ENCODE assay signal across 10 mouse cellular contexts in the genomic region with DNA sequence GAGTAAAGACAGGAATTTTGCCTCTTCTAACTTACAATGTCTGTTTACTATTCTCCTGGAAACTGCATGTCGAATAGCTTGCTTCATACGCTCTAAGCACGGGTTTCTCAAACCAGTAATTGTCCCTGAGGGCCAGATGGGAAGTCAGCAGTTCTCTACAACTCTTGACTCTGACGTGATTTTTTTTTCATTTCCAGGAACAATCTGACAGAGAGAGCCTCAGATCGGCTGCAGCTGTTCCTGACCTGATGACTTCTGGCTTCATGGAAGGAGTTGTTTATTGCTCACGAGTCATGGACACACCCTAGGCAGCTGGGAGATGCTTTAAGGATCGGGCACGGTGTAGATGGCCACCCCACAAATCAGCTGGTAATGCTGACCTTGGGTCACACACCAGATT.
DNase-seq lines count a peak whose midpoint lies in the region; ATAC-seq lines count a peak whose summit lies in the region.
"Had no signal": no experiment of that assay in that cellular context is flagged by ENCODE, and none has a peak within 500 bp of the region (broad histone marks: within the 10 kb centered on the region; RNA-seq: fewer than 3 reads in every experiment).

No protein-coding gene starts in this region.

- peak; percentile 87 for DNase-seq in embryonic facial prominence, embryonic 14.5 days (ENCODE audit: low spot score)
- DNase-seq in gastrocnemius, postnatal 25 days, result peak; percentile 61
- no peak for DNase-seq in left cerebral cortex, postnatal 36 days (ENCODE audit: low spot score in 2 of 2)
- DNase-seq in right cerebral cortex, postnatal 10 days (ENCODE audit: low spot score in 2 of 2), result no peak
- DNase-seq in midbrain, embryonic 10.5 days (ENCODE audit: low spot score), result no peak
- DNase-seq: cerebellum, adult 8-10 months had no signal

- H3K4me3 ChIP-seq in embryonic facial prominence, embryonic 14.5 days (ENCODE audit: low read depth, low read length), result no peak overlapping the region
- no peak overlapping the region for H3K4me3 ChIP-seq in kidney, embryonic 15.5 days (replicated peaks)
- no peak overlapping the region for H3K4me3 ChIP-seq in lung, embryonic 16.5 days (ENCODE audit: low read length)
- H3K4me3 ChIP-seq in midbrain, embryonic 10.5 days, result no peak overlapping the region
- no peak overlapping the region for H3K4me3 ChIP-seq in midbrain, embryonic 13.5 days (replicated peaks)

- no peak overlapping the region for H3K9ac ChIP-seq in embryonic facial prominence, embryonic 14.5 days (ENCODE audit: low read depth, low read length)
- H3K9ac ChIP-seq in kidney, embryonic 15.5 days, result no peak overlapping the region
- H3K9ac ChIP-seq in lung, embryonic 16.5 days (ENCODE audit: low read length), result no peak overlapping the region
- no peak overlapping the region for H3K9ac ChIP-seq in midbrain, embryonic 13.5 days (replicated peaks)

- intact Hi-C loops in left cerebral cortex, postnatal 36 days (cut with DNase I), result no loop called here

- H3K27ac ChIP-seq in embryonic facial prominence, embryonic 14.5 days (replicated peaks; ENCODE audit: low read depth, low read length), result 0 out of 2 replicates have a peak overlapping the region, but pooled peaks have one; percentile 21
- H3K27ac ChIP-seq in kidney, embryonic 15.5 days, result peak overlapping the region; percentile 78
- H3K27ac ChIP-seq in lung, embryonic 16.5 days (ENCODE audit: low read length), result peak overlapping the region; percentile 76
- no peak overlapping the region for H3K27ac ChIP-seq in midbrain, embryonic 10.5 days (replicated peaks)
- H3K27ac ChIP-seq in midbrain, embryonic 13.5 days, result no peak overlapping the region
- H3K27ac ChIP-seq: macrophage had no signal

- H3K9me3 ChIP-seq in embryonic facial prominence, embryonic 14.5 days (ENCODE audit: control insufficient read depth, low read length), result no peaks in the 10 kb centered on the region
- H3K9me3 ChIP-seq in kidney, embryonic 15.5 days (replicated peaks), result no peaks in the 10 kb centered on the region
- no peaks in the 10 kb centered on the region for H3K9me3 ChIP-seq in lung, embryonic 16.5 days (ENCODE audit: control insufficient read depth, low read length)
- no peaks in the 10 kb centered on the region for H3K9me3 ChIP-seq in midbrain, embryonic 10.5 days (replicated peaks)
- H3K9me3 ChIP-seq in midbrain, embryonic 13.5 days, result no peaks in the 10 kb centered on the region

- no peak for ATAC-seq in embryonic facial prominence, embryonic 14.5 days (ENCODE audit: low read depth)
- no peak; the same call in 1 of the 2 replicates for ATAC-seq in kidney, embryonic 15.5 days (replicated peaks; ENCODE audit: low FRiP score)
- peak; percentile 87 for ATAC-seq in lung, embryonic 16.5 days (ENCODE audit: low read depth)
- no peak for ATAC-seq in midbrain, embryonic 13.5 days

- WGBS in embryonic facial prominence, embryonic 14.5 days, result 27% methylated on average over 8 of the region's 8 CpGs
- WGBS in kidney, embryonic 15.5 days, result 26% methylated on average over 8 of the region's 8 CpGs
- WGBS in lung, embryonic 16.5 days, result 28% methylated on average over 8 of the region's 8 CpGs
- 85% methylated on average over 8 of the region's 8 CpGs for WGBS in midbrain, embryonic 10.5 days
- 88% methylated on average over 8 of the region's 8 CpGs for WGBS in midbrain, embryonic 13.5 days

- no peaks in the 10 kb centered on the region for H3K27me3 ChIP-seq in embryonic facial prominence, embryonic 14.5 days (replicated peaks; ENCODE audit: control insufficient read depth, insufficient read depth, low read length)
- H3K27me3 ChIP-seq in kidney, embryonic 15.5 days, result 0 out of 2 replicates have a peak, but pooled peaks cover 3% of the 10 kb centered on the region
- no peaks in the 10 kb centered on the region; the same call in 1 of the 2 replicates for H3K27me3 ChIP-seq in lung, embryonic 16.5 days (ENCODE audit: control insufficient read depth, insufficient read depth, low read depth, low read length)
- no peaks in the 10 kb centered on the region for H3K27me3 ChIP-seq in midbrain, embryonic 10.5 days (ENCODE audit: low read depth, poor library complexity, severe bottlenecking)
- 0 out of 2 replicates have a peak, but pooled peaks cover 3% of the 10 kb centered on the region for H3K27me3 ChIP-seq in midbrain, embryonic 13.5 days

- H3K36me3 ChIP-seq in embryonic facial prominence, embryonic 14.5 days (ENCODE audit: control insufficient read depth, insufficient read depth, low read length), result no peaks in the 10 kb centered on the region
- H3K36me3 ChIP-seq in kidney, embryonic 15.5 days, result no peaks in the 10 kb centered on the region
- H3K36me3 ChIP-seq in lung, embryonic 16.5 days (ENCODE audit: control insufficient read depth, insufficient read depth, low read length), result no peaks in the 10 kb centered on the region
- H3K36me3 ChIP-seq in midbrain, embryonic 10.5 days, result no peaks in the 10 kb centered on the region
- no peaks in the 10 kb centered on the region for H3K36me3 ChIP-seq in midbrain, embryonic 13.5 days

- H3K4me2 ChIP-seq in embryonic facial prominence, embryonic 14.5 days (ENCODE audit: low read depth, low read length), result no peak overlapping the region
- H3K4me2 ChIP-seq in kidney, embryonic 15.5 days, result no peak overlapping the region
- no peak overlapping the region for H3K4me2 ChIP-seq in lung, embryonic 16.5 days (ENCODE audit: low read depth, low read length)
- H3K4me2 ChIP-seq in midbrain, embryonic 13.5 days (replicated peaks), result no peak overlapping the region

- H3K4me1 ChIP-seq in embryonic facial prominence, embryonic 14.5 days (ENCODE audit: control insufficient read depth, insufficient read depth, low read length), result no peaks in the 10 kb centered on the region
- H3K4me1 ChIP-seq in kidney, embryonic 15.5 days, result 0 out of 2 replicates have a peak, but pooled peaks cover 4% of the 10 kb centered on the region
- peaks cover 4% of the 10 kb centered on the region; the same call in 1 of the 2 replicates for H3K4me1 ChIP-seq in lung, embryonic 16.5 days (replicated peaks; ENCODE audit: control insufficient read depth, insufficient read depth, low read length)
- H3K4me1 ChIP-seq in midbrain, embryonic 10.5 days, result 0 out of 2 replicates have a peak, but pooled peaks cover 3% of the 10 kb centered on the region
- peaks cover 16% of the 10 kb centered on the region for H3K4me1 ChIP-seq in midbrain, embryonic 13.5 days (replicated peaks)

Comparison
In these comparisons a context has a peak if more than half of its experiments do, and no peak if none do; other contexts are left out.
1. DNase-seq: peak in embryonic facial prominence, embryonic 14.5 days (single experiment) and gastrocnemius, postnatal 25 days (single experiment); none in left cerebral cortex, postnatal 36 days (0 of 2), right cerebral cortex, postnatal 10 days (0 of 2) and midbrain, embryonic 10.5 days (single experiment).
2. H3K27ac ChIP-seq: peak in embryonic facial prominence, embryonic 14.5 days (single experiment), kidney, embryonic 15.5 days (single experiment) and lung, embryonic 16.5 days (single experiment); none in midbrain, embryonic 10.5 days (single experiment) and midbrain, embryonic 13.5 days (single experiment).